Mouse (Mus musculus) hindbrain, embryonic 11.5 days (tissue): ENCODE results near the gene Slfn5. TPM values are rescaled to one million over a fixed set of nuclear protein-coding genes. Genes with fewer than 3 reads are reported as not detected.

Experiments
- ATAC-seq: fragments of 200-750 bp; cut with Nextera tagmentation; 2 replicates; pipeline ENCODE4 v1.8.0; 2017; ENCODE audit warnings: mild to moderate bottlenecking, moderate TSS enrichment, moderate library complexity; ENCODE audit not compliant: low FRiP score
- DNase-seq: peaks from one replicate; pipeline ENCODE4 v3.0.0-alpha.2; 2015; ENCODE audit warnings: low spot score
- H3K27ac ChIP-seq: fragments of 300-500 bp; sonication (generic); 2 replicates; pipeline ENCODE4 v1.5.1; 2014; ENCODE audit warnings: mild to moderate bottlenecking, low read depth, low read length
- H3K27me3 ChIP-seq: fragments of 300-500 bp; sonication (generic); 2 replicates; pipeline ENCODE4 v1.6.1; 2014; ENCODE audit warnings: mild to moderate bottlenecking, low read length, moderate library complexity, mixed read lengths; ENCODE audit not compliant: control insufficient read depth, insufficient read depth
- H3K36me3 ChIP-seq: fragments of 300-500 bp; sonication (generic); 2 replicates; pipeline ENCODE4 v1.6.1; 2014; ENCODE audit warnings: mild to moderate bottlenecking, low read length, moderate library complexity, mixed read lengths; ENCODE audit not compliant: control insufficient read depth, insufficient read depth
- H3K4me1 ChIP-seq: fragments of 300-500 bp; sonication (generic); replicated peaks from 2 replicates; pipeline ENCODE4 v1.6.1; 2014; ENCODE audit warnings: low read length, mixed read lengths; ENCODE audit not compliant: control insufficient read depth, insufficient read depth
- H3K4me2 ChIP-seq: fragments of 300-500 bp; sonication (generic); replicated peaks from 2 replicates; pipeline ENCODE4 v1.6.1; 2014; ENCODE audit warnings: mild to moderate bottlenecking, low read depth, low read length
- H3K4me3 ChIP-seq: fragments of 300-500 bp; sonication (generic); 2 replicates; pipeline ENCODE4 v1.5.1; 2014; ENCODE audit warnings: low read depth, low read length
- H3K9ac ChIP-seq: fragments of 300-500 bp; sonication (generic); 2 replicates; pipeline ENCODE4 v1.6.1; 2014; ENCODE audit warnings: low read depth, low read length
- H3K9me3 ChIP-seq: fragments of 300-500 bp; sonication (generic); 2 replicates; pipeline ENCODE4 v1.6.1; 2016; ENCODE audit warnings: low read length; ENCODE audit not compliant: control insufficient read depth
- WGBS: fragments of 180-500 bp; shearing (Covaris S2); extraction: QIAGEN DNeasy Blood & Tissue Kit; methylation state at CpG from one replicate; pipeline ENCODE4 v1.1.7; 2014; 5-methylcytosine and 5-hydroxymethylcytosine counted together
- polyA plus RNA-seq: library from polyadenylated mRNA; unstranded; fragments of >200 nt; fragmentation: Nextera tagmentation; extraction: Ambion mirVana; gene quantifications from 2 replicates; pipeline ENCODE4 v1.2.1, GENCODE M21; 2014

Gene Slfn5
- polyA plus RNA-seq, result 0.85 and 1.3 TPM in 2 replicates

- Histone ChIP-seq H3K9ac (no peak within 1 kb of the TSS), H3K9me3 (no peaks in the 10 kb centered on the region), H3K4me1 (no peaks in the 10 kb centered on the region), H3K27ac (no peak within 1 kb of the TSS), H3K36me3 (no peaks in the 10 kb centered on the region), H3K4me3 (no peak within 1 kb of the TSS), H3K4me2 (no peak within 1 kb of the TSS; the same call in 1 of the 2 replicates), H3K27me3 (peaks cover 29% of the 10 kb centered on the region)
- ATAC-seq, result no peak
- WGBS, result 16% methylated on average over 10 of the region's 10 CpGs
- peak; percentile 12 for DNase-seq
Observed at GRCm38 (mm10) chr11:82950736-82951481, at the start of gene Slfn5. Slfn5 (plus strand) TSS chr11:82951349.

- Histone ChIP-seq H3K9me3 (no peaks in the 10 kb centered on the region), H3K9ac (no peak overlapping the region), H3K4me1 (no peaks in the 10 kb centered on the region), H3K4me3 (no peak overlapping the region), H3K27ac (no peak overlapping the region), H3K27me3 (no peaks in the 10 kb centered on the region), H3K36me3 (peaks cover 3% of the 10 kb centered on the region; the same call in 1 of the 2 replicates), H3K4me2 (no peak overlapping the region)
- no peak for ATAC-seq
- DNase-seq, result no peak
- WGBS, result 90% methylated on average over 20 of the region's 20 CpGs
Observed at GRCm38 (mm10) chr11:82901606-82902310, 49.4 kb upstream of the Slfn5 start.

- H3K4me2 ChIP-seq, result no peak overlapping the region
Observed at GRCm38 (mm10) chr11:82904952-82905351, 46.2 kb upstream of the Slfn5 start.

GRCm38 (mm10) chr11:82905816-82906215 is 45.3 kb upstream of the Slfn5 start:
- ATAC-seq, result no peak

More at GRCm38 (mm10) chr11:82904952-82905351, 46.2 kb upstream of the Slfn5 start:
- Histone ChIP-seq H3K27ac (no peak overlapping the region), H3K36me3 (peaks cover 3% of the 10 kb centered on the region; the same call in 1 of the 2 replicates), H3K9me3 (no peaks in the 10 kb centered on the region), H3K4me1 (peaks cover 3% of the 10 kb centered on the region; the same call in 1 of the 2 replicates), H3K4me3 (no peak overlapping the region), H3K9ac (no peak overlapping the region), H3K27me3 (no peaks in the 10 kb centered on the region)
- no peak for DNase-seq
- no peak for ATAC-seq
- 68% methylated on average over 8 of the region's 8 CpGs for WGBS

DNA sequence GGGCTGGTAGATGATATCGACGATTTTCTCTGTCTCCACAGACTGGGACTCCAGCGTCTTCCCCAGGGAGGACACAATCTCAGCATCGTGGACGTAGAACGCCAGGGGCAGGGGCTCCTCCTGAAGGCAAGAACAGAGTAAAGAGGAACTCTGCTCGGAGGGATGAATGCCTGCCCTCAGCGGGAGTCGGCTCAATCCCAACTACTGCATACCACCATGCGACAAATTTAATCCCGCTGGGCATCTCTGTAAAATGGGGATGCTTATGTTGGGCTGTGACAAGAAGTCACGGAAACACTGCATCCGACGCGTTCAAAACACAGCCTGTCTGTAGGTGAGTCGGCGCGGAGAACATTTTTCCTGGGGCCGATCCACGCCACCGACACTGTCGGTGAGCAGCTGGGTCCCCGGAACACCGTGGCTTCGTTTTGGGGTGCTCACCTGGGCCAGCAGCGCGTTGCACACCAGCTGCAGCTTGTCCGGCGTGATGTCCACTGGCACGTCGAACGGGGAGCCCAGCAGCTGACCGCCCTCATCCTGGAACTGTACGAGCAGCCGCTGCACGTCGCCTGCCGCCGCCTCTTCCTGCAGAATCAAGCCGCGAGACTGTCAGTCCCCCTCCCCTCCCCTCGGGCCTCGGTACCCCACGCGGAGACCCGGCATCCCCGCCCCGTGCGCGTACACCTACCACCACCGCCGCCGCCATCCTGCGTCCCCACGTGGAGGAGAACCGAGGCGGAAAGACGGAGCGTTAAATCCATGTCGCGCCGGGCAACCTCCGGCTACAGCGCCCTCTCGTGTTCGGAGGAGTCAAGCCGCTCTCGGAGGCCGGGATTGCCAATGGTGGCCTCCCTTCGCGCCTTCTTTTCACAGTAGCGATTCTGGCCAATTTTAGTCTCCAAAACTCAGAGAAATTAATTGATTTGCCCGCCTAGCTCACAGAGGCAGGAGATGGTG is 43.2 kb upstream of the Slfn5 start, which contains the start of gene Nle1:
Gene Nle1 (minus strand): TSS at position 761 of the 957 bp plus-strand sequence.
- H3K4me2 ChIP-seq, result peak within 1 kb of the TSS; percentile 79
- H3K4me1 ChIP-seq, result peaks cover 3% of the 10 kb centered on the region; the same call in 1 of the 2 replicates
- H3K9ac ChIP-seq, result peak within 1 kb of the TSS; percentile 80
- ATAC-seq (peak; percentile 69; the same call in 1 of the 2 replicates), DNase-seq (peak; percentile 96)
- H3K4me3 ChIP-seq, result peak within 1 kb of the TSS; percentile 70
- no peaks in the 10 kb centered on the region; the same call in 1 of the 2 replicates for H3K36me3 ChIP-seq
- WGBS, result 2% methylated on average over 73 of the region's 73 CpGs
- no peaks in the 10 kb centered on the region for H3K27me3 ChIP-seq
- H3K27ac ChIP-seq, result no peak within 1 kb of the TSS
- H3K9me3 ChIP-seq, result no peaks in the 10 kb centered on the region

More at GRCm38 (mm10) chr11:82905816-82906215, 45.3 kb upstream of the Slfn5 start:
- 90% methylated on average over 5 of the region's 5 CpGs for WGBS
- no peak overlapping the region for H3K4me3 ChIP-seq
- DNase-seq, result no peak
- no peak overlapping the region for H3K4me2 ChIP-seq
- no peaks in the 10 kb centered on the region for H3K9me3 ChIP-seq
- H3K4me1 ChIP-seq, result peaks cover 3% of the 10 kb centered on the region; the same call in 1 of the 2 replicates
- H3K27me3 ChIP-seq, result no peaks in the 10 kb centered on the region
- no peak overlapping the region for H3K9ac ChIP-seq
- H3K36me3 ChIP-seq, result peaks cover 3% of the 10 kb centered on the region; the same call in 1 of the 2 replicates
- H3K27ac ChIP-seq, result no peak overlapping the region

GRCm38 (mm10) chr11:82908608-82908989 is 42.5 kb upstream of the Slfn5 start:
- H3K9ac ChIP-seq, result no peak overlapping the region

GRCm38 (mm10) chr11:82910250-82910649 is 40.9 kb upstream of the Slfn5 start, which contains the start of gene Unc45b:
Unc45b (plus strand) TSS chr11:82910550.
- no peak for ATAC-seq

More at GRCm38 (mm10) chr11:82908608-82908989, 42.5 kb upstream of the Slfn5 start:
- H3K9me3 ChIP-seq, result no peaks in the 10 kb centered on the region
- ATAC-seq (no peak), DNase-seq (no peak)
- peak overlapping the region; percentile 70 for H3K4me3 ChIP-seq
- peak overlapping the region; percentile 79 for H3K4me2 ChIP-seq
- 69% methylated on average over 9 of the region's 10 CpGs for WGBS
- H3K36me3 ChIP-seq, result no peaks in the 10 kb centered on the region
- no peaks in the 10 kb centered on the region for H3K27me3 ChIP-seq
- peaks cover 3% of the 10 kb centered on the region; the same call in 1 of the 2 replicates for H3K4me1 ChIP-seq
- no peak overlapping the region for H3K27ac ChIP-seq

More at GRCm38 (mm10) chr11:82910250-82910649, 40.9 kb upstream of the Slfn5 start, which contains the start of gene Unc45b:
- Histone ChIP-seq H3K27ac (no peak within 1 kb of the TSS), H3K4me1 (peaks cover 3% of the 10 kb centered on the region; the same call in 1 of the 2 replicates), H3K4me3 (no peak within 1 kb of the TSS), H3K9me3 (no peaks in the 10 kb centered on the region), H3K4me2 (no peak within 1 kb of the TSS), H3K36me3 (no peaks in the 10 kb centered on the region), H3K27me3 (no peaks in the 10 kb centered on the region), H3K9ac (no peak within 1 kb of the TSS)
- 90% methylated on average over 4 of the region's 4 CpGs for WGBS
- DNase-seq, result no peak
